Mouse (Mus musculus) NIH3T3 (cell line): ENCODE data around the gene Hfm1.

Experiments
- DNase-seq: peaks from one replicate; pipeline ENCODE4 v3.0.0-alpha.2; 2012; ENCODE audit warnings: low read depth

The Hfm1 gene

GRCm38 (mm10) chr5:106925488-106926368, at the start of gene Hfm1:
Gene Hfm1, minus strand, starts transcription at chr5:106926321.
- DNase-seq = no peak

DNA sequence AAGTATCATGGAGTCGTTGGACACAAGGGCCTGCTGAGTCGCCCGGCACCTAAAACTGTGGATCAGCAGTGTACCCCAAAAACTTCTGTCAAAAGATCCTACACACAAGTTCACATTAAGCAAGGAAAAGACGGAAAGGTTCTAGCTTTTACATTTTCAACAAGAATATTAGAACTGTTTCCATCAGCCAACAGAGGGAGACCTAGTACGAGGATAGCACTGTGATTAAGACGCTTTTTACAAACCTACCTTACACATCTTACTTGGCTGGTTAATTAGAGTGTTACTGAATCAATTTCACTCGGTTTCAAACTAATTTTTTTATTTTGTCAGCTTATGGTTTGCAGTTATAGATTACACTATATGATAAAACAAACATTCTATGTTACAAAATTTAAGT, 47.8 kb upstream of the Hfm1 start:
- DNase-seq = peak; percentile 50

- DNase-seq = no peak
Measured at GRCm38 (mm10) chr5:106967578-106967977, 41.5 kb upstream of the Hfm1 start.

DNA sequence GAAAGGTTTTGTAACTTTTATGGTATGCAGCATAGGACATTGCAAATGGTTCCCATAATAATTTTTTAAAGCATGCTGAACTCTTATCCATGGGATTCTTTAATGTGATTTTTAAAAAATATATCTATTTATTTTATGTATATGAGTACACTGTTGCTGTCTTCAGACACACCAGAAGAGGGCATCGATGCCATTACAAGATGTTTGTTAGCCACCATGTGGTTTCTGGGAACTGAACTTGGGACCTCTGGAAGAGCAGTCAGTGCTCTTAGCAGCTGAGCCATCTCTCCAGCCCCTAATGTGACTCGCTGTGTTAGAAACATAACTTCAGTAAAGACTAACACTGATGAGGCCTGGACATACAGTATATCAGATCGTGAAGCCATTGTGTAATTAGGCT, 40.3 kb upstream of the Hfm1 start:
- peak; percentile 53 for DNase-seq

- no peak for DNase-seq
Measured at GRCm38 (mm10) chr5:106964513-106965014, 38.4 kb upstream of the Hfm1 start.

- peak; percentile 96 for DNase-seq
Measured at GRCm38 (mm10) chr5:106963584-106964512, 37.7 kb upstream of the Hfm1 start, which contains the start of gene Cdc7. Gene Cdc7, plus strand, starts transcription at chr5:106964322.

DNA sequence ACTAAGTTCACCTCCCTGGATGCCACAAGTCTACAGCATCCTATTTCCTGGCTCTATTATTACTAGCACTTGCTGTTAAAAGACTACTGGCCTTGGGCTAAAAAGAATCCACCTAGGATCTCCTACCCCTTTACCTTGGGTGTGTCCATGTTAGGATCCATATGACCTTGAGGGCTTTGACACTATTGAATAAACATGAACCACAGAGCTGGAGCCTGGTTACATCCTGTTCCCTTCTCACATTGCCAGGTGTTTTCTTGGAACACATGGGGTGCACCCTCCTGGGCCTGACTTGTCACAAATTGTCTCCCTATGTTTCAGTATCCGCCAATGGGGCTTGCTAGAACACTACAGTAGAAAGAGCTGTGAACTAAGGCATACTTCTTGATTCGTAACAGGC, 34.3 kb upstream of the Hfm1 start:
- DNase-seq = no peak

GRCm38 (mm10) chr5:106959031-106959430, 32.9 kb upstream of the Hfm1 start:
- peak; percentile 17 for DNase-seq

- DNase-seq = no peak
Measured at GRCm38 (mm10) chr5:106956467-106956866, 30.3 kb upstream of the Hfm1 start.

- no peak for DNase-seq
Measured at GRCm38 (mm10) chr5:106948683-106949082, 22.6 kb upstream of the Hfm1 start.

DNA sequence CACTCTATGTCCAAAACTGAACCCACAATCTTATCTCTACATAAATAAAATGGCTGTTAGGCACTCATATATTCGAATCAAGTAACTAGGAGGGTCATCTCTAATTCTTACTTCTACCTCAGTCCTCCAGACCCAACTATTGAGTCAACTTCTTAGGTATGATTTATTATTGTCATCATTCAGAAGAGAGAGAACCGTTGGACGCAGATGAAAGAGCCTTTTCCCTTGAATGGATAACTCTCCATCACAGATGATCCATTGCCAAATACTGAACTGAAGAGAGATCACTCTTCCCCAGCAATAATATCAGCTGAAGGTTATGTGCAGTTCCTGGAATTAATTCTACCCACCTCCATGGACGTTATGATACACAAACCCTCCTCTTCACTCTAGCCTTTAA, 20.2 kb upstream of the Hfm1 start:
- no peak for DNase-seq

GRCm38 (mm10) chr5:106927996-106928395, 1.9 kb upstream of the Hfm1 start:
- no peak for DNase-seq

GRCm38 (mm10) chr5:106926369-106926686, 207 bp upstream of the Hfm1 start:
- DNase-seq = no peak

DNA sequence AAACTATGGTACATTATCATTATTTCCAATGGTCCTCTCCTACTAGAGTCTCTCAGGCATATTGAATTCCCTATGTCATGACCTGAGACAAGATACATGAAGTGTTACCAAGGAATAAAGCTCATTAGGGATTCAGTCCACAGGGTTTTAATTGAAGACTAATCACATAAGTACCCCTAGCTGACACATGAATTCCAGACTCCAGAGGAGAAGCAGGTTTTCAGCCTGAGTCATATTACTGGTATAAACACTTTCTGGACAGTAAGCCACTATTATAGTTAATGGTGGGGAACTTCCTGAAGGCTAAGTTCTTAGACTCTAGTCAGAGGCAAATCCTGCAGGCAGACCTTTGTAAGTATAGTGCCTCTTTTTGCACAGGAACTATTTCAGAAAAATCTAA, 6.8 kb downstream of the Hfm1 start:
- peak; percentile 38 for DNase-seq

- DNase-seq = no peak
Measured at GRCm38 (mm10) chr5:106896879-106897278, 29.2 kb downstream of the Hfm1 start.

GRCm38 (mm10) chr5:106891773-106892172, 34.3 kb downstream of the Hfm1 start:
- no peak for DNase-seq

DNA sequence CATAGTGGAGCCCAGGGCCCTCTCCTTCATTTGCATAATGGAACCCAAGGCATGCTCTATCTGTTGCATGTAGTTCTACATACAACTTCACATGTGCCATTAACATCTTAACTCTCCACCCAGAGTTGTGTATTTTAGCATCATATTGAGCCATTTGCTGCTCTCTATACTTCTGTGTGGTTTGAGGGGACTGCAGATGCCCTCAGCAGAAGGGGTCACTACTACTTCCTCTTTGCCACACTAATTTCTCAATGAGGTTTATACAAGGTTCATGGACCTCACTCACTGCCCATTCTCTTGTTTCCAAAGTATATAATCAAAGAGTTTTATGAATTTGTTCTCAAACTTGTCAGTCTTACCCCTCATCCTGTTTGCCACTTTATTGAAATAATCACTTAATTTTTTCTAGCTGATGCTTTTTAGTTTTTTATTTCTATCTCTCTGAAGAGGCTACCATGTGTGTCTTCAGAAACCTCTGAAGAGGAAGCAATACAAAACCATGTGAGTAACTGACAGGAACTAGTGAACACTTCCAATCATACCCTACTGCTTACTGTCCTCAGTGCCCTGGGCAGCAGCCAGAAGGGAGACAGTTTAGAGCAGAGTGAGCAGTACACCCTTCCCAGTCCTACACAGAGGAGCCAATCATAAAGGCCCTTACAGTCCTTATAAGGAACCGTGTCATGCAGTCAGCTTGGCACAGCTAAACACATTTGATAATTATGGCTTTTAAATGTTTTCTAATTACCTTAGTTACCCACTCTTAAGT, 38.6 kb downstream of the Hfm1 start:
- no peak for DNase-seq

- DNase-seq = no peak
Measured at GRCm38 (mm10) chr5:106885517-106885916, 40.6 kb downstream of the Hfm1 start.

GRCm38 (mm10) chr5:106876438-106876837, 49.7 kb downstream of the Hfm1 start:
- DNase-seq = no peak

- peak; percentile 84 for DNase-seq
Measured at GRCm38 (mm10) chr5:106860415-106860814, 65.7 kb downstream of the Hfm1 start.

- peak; percentile 10 for DNase-seq
Measured at GRCm38 (mm10) chr5:106853284-106853683, 72.8 kb downstream of the Hfm1 start.

- DNase-seq = peak; percentile 19
Measured at GRCm38 (mm10) chr5:106847045-106847444, 79.1 kb downstream of the Hfm1 start.
